Mouse (Mus musculus) spleen, postnatal 4 days (tissue): ENCODE results near the gene Odf4.
A peak's percentile ranks its signal among the peaks of the same experiment; 100 is the strongest.
"Not testable (repeated sequence)": the region's sequence is repeated elsewhere in the genome, so short reads cannot be mapped to it uniquely, and the experiment has no call there.

Source experiments
- DNase-seq, 2 experiments: peaks; one replicate each; pipeline ENCODE4 v3.0.0; 2022; ENCODE audit warnings: low spot score in 2 of 2

Gene Odf4

GRCm38 (mm10) chr11:68926981-68927380 is at the start of gene Odf4:
Gene Odf4 (minus strand): TSS chr11:68927081.
- DNase-seq, result no peak

- DNase-seq, result no peak
Measured at GRCm38 (mm10) chr11:68975601-68976000, 48.7 kb upstream of the Odf4 start.

DNA sequence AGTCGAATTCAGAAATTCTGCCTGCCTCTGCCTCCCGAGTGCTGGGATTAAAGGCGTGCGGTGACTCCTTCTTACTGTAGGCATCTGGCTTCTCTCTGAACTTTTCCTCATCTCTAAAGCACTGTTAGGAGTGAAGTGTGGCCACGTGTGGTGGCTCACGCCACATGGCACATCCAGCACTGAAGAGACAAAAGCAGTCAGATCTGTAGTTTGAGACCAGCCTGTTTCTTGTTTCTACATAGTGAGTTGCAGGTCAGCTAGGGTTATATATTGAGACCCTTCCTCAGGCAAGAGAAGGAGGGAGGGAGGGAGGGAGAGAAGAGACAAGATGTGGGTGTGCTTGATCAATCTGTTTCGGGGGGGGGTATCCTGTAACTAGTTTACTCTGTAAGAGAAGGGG is 48.2 kb upstream of the Odf4 start, which contains the start of gene Rangrf:
Gene Rangrf, minus strand, starts transcription at position 101 of the 400 bp plus-strand sequence.
- DNase-seq, result no peak

DNA sequence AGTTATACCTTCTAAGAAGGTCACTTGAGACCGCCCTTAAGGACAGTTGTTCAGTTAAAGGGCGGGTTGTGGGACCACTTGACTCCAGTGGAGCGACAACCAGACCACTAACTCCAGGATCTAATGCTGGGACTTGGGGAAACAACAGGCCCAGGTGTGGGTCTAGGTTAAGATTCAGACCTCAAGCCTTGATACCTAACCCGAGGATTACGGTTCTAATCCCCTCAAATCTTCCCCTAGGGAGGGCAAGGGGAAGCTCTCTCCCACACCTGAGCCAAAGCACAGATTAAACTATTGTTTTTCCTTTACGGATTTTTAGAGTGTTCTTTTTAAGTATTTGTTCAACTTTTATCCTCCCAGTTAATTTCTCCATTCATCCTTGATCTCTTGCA is 47.2 kb upstream of the Odf4 start:
- DNase-seq, result no peak

DNA sequence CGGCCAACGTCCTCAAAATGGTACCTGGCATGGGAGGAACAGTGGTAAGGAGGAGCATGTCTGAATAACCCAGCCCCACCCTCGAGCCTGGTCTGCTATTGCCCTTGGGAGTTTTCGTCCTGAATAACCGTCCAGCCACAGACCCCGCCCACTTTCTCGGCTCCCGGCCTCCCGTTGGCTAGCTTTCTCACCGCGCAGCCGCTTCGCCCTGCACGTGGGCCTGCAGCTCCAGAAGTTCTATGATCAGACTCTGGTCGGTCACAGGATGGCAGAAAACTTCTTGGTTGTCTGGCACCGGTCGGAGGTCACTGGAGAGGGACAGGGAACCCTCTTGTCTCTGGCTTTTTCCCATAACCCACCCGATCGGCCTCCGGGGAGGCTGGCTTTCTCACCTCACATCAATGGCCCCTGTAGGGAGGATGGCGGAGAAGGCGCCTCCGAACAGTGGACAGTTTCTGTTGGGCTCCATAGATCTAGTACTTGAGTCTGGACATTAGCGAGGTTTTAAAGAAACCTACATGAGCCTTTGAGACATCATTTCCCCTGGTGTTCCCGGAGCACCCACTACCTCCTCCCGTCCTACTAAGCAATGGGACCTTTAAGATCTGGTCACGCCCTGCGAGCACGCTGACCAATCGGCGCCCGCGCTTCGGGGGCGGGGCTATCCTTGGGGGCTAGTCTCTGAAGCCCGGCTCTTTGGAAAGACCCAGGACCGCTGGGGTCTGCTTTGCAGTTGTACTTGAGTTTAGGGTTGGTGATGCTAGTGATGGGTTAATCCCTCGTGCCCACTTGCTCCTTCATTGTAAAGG is 46.6 kb upstream of the Odf4 start:
- DNase-seq, result peak; percentile 78 to 87

GRCm38 (mm10) chr11:68970232-68970631 is 43.4 kb upstream of the Odf4 start:
- no peak for DNase-seq

DNA sequence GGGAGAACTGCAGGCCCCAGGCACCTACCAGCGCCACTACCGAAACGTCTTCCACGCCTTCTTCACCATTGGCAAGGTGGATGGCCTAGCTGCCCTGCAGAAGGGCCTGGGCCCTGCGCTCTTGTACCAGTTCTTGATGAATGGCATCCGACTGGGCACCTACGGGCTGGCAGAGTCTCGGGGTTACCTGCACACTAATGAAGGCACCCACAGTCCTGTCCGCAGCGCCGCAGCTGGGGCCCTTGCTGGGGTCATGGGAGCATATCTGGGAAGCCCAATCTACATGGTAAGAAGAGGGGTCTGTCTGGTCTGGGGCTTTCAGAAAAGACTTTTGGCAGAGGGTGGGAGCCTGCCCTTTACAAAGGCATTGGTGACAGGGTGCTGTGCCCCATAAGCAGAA is 41.9 kb upstream of the Odf4 start:
- no peak for DNase-seq

GRCm38 (mm10) chr11:68967337-68968282 is 40.7 kb upstream of the Odf4 start, which contains the start of gene Slc25a35:
Gene Slc25a35 (plus strand): TSS chr11:68968131.
- peak; percentile 90 to 93 for DNase-seq

GRCm38 (mm10) chr11:68966554-68966953 is 39.7 kb upstream of the Odf4 start:
- no peak for DNase-seq

DNA sequence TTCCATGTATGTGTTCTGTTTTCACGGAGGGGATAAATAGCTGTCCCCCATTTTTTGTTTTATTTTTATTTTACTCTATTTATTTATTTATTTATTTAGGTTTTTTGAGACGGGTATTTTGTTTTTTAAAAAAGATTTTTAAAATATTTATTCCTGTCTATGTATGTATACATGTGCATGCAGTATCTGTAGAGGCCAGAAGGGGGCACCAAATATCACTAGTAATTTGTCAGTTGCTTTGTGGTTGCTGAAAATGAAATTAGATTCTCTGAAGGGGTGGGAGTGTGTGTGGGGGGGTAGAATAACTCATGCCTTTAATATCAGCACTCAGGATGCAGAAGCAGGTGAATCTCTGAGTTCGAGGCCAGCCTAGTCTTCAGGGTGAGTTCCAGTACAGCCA is 39.0 kb upstream of the Odf4 start:
- peak; percentile 70 to 88 for DNase-seq

DNA sequence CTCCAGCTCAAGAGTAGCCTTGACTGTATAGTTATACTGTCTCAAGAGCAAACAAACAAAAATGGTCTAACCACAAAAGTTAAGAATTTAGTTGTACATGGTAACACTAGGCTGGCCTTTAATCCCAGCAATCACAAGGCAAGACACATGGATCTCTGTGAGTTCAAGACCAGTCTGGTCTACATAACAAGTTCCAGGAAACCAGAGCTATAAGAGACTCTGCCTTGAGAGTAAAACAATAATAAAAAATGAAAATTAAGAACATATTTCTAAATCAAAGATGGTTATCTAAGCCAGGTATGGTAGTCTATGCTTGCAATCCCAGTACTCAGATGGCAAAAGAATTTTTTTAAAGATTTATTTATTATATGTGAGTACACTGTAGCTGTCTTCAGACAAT is 38.2 kb upstream of the Odf4 start:
- DNase-seq, result no peak

DNA sequence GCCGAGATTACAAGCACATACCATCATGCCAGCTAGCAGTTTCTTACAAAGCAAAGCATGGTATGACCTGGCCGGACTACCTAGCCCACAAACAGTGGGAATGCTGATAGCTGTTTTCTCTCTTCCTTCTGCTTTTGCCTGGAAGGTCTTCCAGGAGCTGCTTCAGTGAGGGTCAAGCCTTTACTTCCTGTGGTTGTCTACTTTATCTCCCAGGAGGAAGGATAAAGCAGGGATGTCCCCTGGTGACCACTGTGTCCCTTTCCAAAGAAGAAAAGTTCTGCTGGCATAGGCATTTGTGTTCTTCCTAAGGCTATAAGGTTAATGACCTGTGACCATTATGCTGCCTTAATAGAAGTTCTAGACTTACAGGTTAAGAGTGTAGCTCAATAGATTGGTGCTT is 36.5 kb upstream of the Odf4 start:
- DNase-seq, result no peak

DNA sequence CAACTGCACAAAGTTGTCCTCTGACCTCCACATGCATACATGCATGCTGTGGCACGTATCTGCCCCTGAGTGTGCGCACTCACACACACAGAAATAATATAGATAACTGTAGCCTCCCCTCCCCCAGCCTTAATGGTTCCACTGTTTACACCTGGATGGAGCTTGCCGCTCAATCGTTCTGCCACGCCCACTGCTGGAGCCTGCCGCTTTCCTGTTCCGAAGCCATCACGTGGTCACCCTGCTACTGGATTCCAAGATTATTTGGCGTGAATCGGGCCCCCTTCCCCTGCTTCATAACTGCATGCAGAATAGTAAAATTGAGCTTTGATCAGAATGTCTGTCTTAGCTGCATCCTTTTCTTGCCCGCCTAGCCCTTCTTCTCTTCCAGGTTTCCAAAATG is 35.3 kb upstream of the Odf4 start:
- not testable (repeated sequence) for DNase-seq

DNA sequence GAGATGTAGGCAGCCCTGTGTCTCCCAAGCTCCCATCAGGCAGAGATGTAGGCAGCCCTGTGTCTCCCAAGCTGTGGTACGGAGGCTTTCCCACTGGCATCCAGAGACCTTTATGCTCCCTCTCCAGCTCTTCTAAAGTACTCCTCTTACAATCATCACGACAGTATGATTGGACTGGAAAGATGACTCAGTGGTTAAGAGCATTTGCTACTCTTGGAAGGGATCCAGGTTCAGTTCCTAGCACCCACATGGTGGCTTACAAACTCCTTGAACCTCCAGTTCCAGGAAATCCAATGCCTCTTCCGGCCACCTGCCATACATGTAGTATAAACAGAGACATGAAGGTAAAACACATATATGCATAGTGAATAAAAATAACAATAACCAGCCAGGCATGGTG is 34.7 kb upstream of the Odf4 start:
- DNase-seq, result no peak

GRCm38 (mm10) chr11:68957971-68958370 is 31.1 kb upstream of the Odf4 start:
- DNase-seq, result no peak

- DNase-seq, result no peak
Measured at GRCm38 (mm10) chr11:68957308-68957707, 30.4 kb upstream of the Odf4 start, which contains the start of gene Arhgef15. Gene Arhgef15 (minus strand): TSS chr11:68957480.

DNA sequence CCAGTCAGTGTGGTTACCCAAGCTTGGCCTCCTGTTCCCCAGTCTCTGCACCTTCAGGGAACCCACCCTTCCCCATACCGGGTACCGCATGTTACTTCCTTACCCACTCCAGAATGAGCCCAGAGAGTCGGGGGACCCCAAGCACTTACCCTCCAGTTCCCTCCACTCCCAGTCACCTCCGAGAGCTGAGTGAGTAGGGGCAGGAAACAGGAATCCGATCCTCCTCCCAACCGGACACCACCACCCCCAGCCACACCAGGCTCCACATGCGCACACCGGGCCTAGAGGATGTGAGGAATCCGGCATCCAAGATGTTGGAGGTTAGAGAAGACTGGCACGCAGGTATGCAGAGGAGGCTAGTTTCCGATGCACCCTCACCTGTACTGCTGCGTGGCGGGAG is 29.8 kb upstream of the Odf4 start:
- DNase-seq, result no peak

DNA sequence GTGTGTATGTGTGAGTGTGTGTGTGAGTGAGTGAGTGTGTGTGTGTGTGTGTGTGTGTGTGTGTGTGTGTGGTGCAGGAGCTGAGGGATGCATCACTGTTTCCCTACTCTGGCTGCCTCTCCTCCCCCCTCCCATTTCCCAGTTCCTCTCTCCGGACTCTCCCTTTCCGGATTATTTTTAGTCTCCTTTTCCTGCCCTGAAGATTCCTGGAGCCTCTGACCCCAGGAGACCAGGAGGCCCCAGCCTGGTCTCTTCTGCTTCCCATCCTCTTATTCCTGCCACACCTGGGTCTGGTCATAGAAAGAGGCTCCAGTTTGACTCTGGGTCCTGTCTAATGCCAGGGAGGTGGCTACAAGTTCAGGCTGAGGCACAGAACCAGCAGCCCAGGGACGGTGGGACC is 29.2 kb upstream of the Odf4 start:
- DNase-seq, result no peak

DNA sequence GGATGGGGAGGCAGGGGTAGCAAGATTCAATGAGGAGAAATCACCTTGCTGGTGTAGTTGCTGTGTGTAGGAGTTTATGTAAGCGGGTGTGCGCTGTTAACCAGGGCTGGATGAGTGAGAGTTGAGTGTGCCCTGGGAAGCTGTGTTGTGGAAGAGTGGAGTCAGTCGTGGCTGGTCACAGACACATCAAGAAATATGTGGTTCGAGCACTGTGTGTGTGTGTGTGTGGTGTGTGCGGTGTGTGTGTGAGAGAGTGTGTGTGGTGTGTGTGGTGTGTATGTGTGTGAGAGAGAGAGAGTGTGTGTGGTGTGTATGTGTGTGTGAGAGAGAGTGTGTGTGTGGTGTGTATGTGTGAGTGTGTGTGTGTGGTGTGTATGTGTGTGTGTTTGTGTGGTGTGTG is 28.6 kb upstream of the Odf4 start:
- no peak for DNase-seq

GRCm38 (mm10) chr11:68954408-68954807 is 27.5 kb upstream of the Odf4 start:
- no peak for DNase-seq

GRCm38 (mm10) chr11:68953903-68954302 is 27.0 kb upstream of the Odf4 start:
- no peak for DNase-seq

DNA sequence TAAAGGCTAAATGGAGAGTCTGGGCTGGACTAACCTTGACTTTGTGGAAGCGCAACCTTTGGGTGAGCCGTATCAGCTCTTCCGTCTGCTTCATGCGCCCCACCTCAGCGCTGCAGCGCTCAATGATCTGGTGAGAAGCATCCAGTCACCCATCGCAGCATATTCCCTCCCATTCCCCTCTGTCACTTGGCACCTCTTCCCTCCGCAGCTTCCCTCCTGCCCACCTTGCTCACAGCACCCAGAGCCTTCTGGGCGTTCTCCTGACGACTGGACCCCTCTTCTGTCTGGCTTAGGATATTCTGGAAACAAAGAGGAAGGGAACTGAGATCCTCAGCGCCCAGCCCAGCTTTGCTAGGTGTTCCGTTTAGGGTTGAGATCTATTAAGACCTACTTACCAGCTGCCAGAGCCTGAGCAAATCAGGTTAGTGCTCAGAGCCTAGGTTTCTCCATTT is 20.7 kb upstream of the Odf4 start:
- DNase-seq, result no peak
